Mouse (Mus musculus): ENCODE results near the gene Sacs. TPM values are rescaled to one million over a fixed set of nuclear protein-coding genes. Genes with fewer than 3 reads are reported as not detected.
"Not testable (repeated sequence)": the region's sequence is repeated elsewhere in the genome, so short reads cannot be mapped to it uniquely, and the experiment has no call there.

Gene Sacs
- polyA plus RNA-seq, 1 experiment from 2014 or later: 12.5 TPM

DNA sequence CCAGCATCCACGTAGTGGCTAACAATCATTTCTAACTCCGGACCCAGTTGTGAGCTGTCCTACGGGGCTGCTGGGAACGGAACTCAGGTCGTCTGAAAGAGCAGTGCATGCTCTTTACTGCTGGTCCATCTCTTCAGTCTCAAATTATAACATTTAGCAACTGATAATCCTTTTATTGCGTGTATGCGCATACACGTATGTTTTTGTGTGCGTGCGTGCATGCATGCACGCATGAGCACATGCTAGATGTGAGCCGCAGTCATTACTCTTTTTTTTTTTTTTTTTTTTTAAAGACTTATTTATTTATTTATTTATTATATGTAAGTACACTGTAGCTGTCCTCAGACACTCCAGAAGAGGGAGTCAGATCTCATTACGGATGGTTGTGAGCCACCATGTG, 12.2 kb downstream of the Sacs start:
- not testable (repeated sequence) for H3K27ac ChIP-seq (replicated peaks; ENCODE audit: low read depth, low read length); H3K27me3 ChIP-seq (ENCODE audit: control insufficient read depth, insufficient read depth, low read length); ATAC-seq (ENCODE audit: low FRiP score, low TSS enrichment); H3K9ac ChIP-seq (replicated peaks; ENCODE audit: low read length); H3K36me3 ChIP-seq (ENCODE audit: control insufficient read depth, insufficient read depth, low read length); DNase-seq; H3K4me1 ChIP-seq (ENCODE audit: control insufficient read depth, insufficient read depth, low read length); H3K4me2 ChIP-seq (ENCODE audit: low read length); H3K9me3 ChIP-seq (ENCODE audit: control insufficient read depth, low read length); H3K4me3 ChIP-seq (replicated peaks; ENCODE audit: low read depth, low read length)
- 95% methylated on average over 12 of the region's 13 CpGs for WGBS

GRCm38 (mm10) chr14:61154900-61155585, 16.8 kb downstream of the Sacs start:
- DNase-seq: no peak
- Histone ChIP-seq H3K9ac (replicated peaks; ENCODE audit: low read length) (no peak overlapping the region), H3K27ac (replicated peaks; ENCODE audit: low read depth, low read length) (no peak overlapping the region), H3K4me2 (ENCODE audit: low read length) (no peak overlapping the region), H3K4me1 (ENCODE audit: control insufficient read depth, insufficient read depth, low read length) (no peaks in the 10 kb centered on the region), H3K4me3 (replicated peaks; ENCODE audit: low read depth, low read length) (no peak overlapping the region), H3K36me3 (ENCODE audit: control insufficient read depth, insufficient read depth, low read length) (no peaks in the 10 kb centered on the region), H3K27me3 (ENCODE audit: control insufficient read depth, insufficient read depth, low read length) (no peaks in the 10 kb centered on the region), H3K9me3 (ENCODE audit: control insufficient read depth, low read length) (no peaks in the 10 kb centered on the region)
- 89% methylated on average over 6 of the region's 6 CpGs for WGBS
- ATAC-seq (ENCODE audit: low FRiP score, low TSS enrichment): no peak

GRCm38 (mm10) chr14:61155687-61156086, 17.4 kb downstream of the Sacs start:
- H3K27ac ChIP-seq (replicated peaks; ENCODE audit: low read depth, low read length): no peak overlapping the region
- no peak overlapping the region for H3K9ac ChIP-seq (replicated peaks; ENCODE audit: low read length)
- DNase-seq: no peak
- no peak for ATAC-seq (ENCODE audit: low FRiP score, low TSS enrichment)
- no peaks in the 10 kb centered on the region for H3K9me3 ChIP-seq (ENCODE audit: control insufficient read depth, low read length)
- H3K4me3 ChIP-seq (replicated peaks; ENCODE audit: low read depth, low read length): no peak overlapping the region
- H3K36me3 ChIP-seq (ENCODE audit: control insufficient read depth, insufficient read depth, low read length): no peaks in the 10 kb centered on the region
- H3K27me3 ChIP-seq (ENCODE audit: control insufficient read depth, insufficient read depth, low read length): no peaks in the 10 kb centered on the region
- no peaks in the 10 kb centered on the region for H3K4me1 ChIP-seq (ENCODE audit: control insufficient read depth, insufficient read depth, low read length)
- H3K4me2 ChIP-seq (ENCODE audit: low read length): no peak overlapping the region

GRCm38 (mm10) chr14:61157426-61157825, 19.2 kb downstream of the Sacs start:
- not testable (repeated sequence) for ATAC-seq (ENCODE audit: low FRiP score, low TSS enrichment); H3K9me3 ChIP-seq (ENCODE audit: control insufficient read depth, low read length); H3K27ac ChIP-seq (replicated peaks; ENCODE audit: low read depth, low read length); H3K4me3 ChIP-seq (replicated peaks; ENCODE audit: low read depth, low read length); H3K36me3 ChIP-seq (ENCODE audit: control insufficient read depth, insufficient read depth, low read length); H3K4me2 ChIP-seq (ENCODE audit: low read length); H3K4me1 ChIP-seq (ENCODE audit: control insufficient read depth, insufficient read depth, low read length); H3K27me3 ChIP-seq (ENCODE audit: control insufficient read depth, insufficient read depth, low read length); DNase-seq; H3K9ac ChIP-seq (replicated peaks; ENCODE audit: low read length)
- WGBS: 83% methylated on average over 4 of the region's 7 CpGs

- no peaks in the 10 kb centered on the region for H3K9me3 ChIP-seq (ENCODE audit: control insufficient read depth, low read length)
- H3K9ac ChIP-seq (replicated peaks; ENCODE audit: low read length): no peak overlapping the region
- 76% methylated on average over 1 of the region's 1 CpGs for WGBS
- no peak overlapping the region for H3K4me3 ChIP-seq (replicated peaks; ENCODE audit: low read depth, low read length)
- no peaks in the 10 kb centered on the region for H3K36me3 ChIP-seq (ENCODE audit: control insufficient read depth, insufficient read depth, low read length)
- no peaks in the 10 kb centered on the region for H3K4me1 ChIP-seq (ENCODE audit: control insufficient read depth, insufficient read depth, low read length)
- no peak overlapping the region for H3K4me2 ChIP-seq (ENCODE audit: low read length)
- no peak overlapping the region for H3K27ac ChIP-seq (replicated peaks; ENCODE audit: low read depth, low read length)
- DNase-seq: peak; percentile 29
- no peak for ATAC-seq (ENCODE audit: low FRiP score, low TSS enrichment)
- no peaks in the 10 kb centered on the region for H3K27me3 ChIP-seq (ENCODE audit: control insufficient read depth, insufficient read depth, low read length)
These were observed 22.7 kb downstream of the Sacs start for GRCm38 (mm10) chr14:61160920-61161319.

- H3K4me3 ChIP-seq (replicated peaks; ENCODE audit: low read depth, low read length): no peak overlapping the region
- H3K4me1 ChIP-seq (ENCODE audit: control insufficient read depth, insufficient read depth, low read length): no peaks in the 10 kb centered on the region
- H3K27ac ChIP-seq (replicated peaks; ENCODE audit: low read depth, low read length): no peak overlapping the region
- H3K27me3 ChIP-seq (ENCODE audit: control insufficient read depth, insufficient read depth, low read length): no peaks in the 10 kb centered on the region
- WGBS: 82% methylated on average over 10 of the region's 10 CpGs
- H3K4me2 ChIP-seq (ENCODE audit: low read length): no peak overlapping the region
- ATAC-seq (ENCODE audit: low FRiP score, low TSS enrichment): no peak
- no peak overlapping the region for H3K9ac ChIP-seq (replicated peaks; ENCODE audit: low read length)
- no peak for DNase-seq
- H3K36me3 ChIP-seq (ENCODE audit: control insufficient read depth, insufficient read depth, low read length): no peaks in the 10 kb centered on the region
- H3K9me3 ChIP-seq (ENCODE audit: control insufficient read depth, low read length): no peaks in the 10 kb centered on the region
These were observed 23.4 kb downstream of the Sacs start for GRCm38 (mm10) chr14:61161367-61162334.

DNA sequence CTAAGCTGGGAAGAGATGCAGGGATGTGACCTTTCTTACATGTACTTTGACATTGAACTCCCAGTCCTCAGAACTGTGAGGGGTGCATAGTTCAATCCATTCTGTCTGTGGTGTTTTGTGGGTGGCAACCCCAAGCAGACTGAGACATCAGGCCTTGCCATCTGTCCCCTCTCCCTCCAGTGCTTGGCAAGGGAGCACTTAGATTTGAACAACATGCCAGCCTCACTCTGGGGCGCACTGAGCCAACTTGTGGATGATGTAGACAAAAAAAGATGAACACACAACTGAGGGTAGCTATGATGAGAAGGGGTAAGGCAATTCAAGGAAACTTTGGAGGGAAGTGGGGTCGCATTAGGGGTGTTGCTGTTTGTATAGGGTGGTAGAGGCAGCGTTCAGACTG, 26.2 kb downstream of the Sacs start:
- H3K4me3 ChIP-seq (replicated peaks; ENCODE audit: low read depth, low read length): no peak overlapping the region
- no peak overlapping the region for H3K9ac ChIP-seq (replicated peaks; ENCODE audit: low read length)
- no peak overlapping the region for H3K27ac ChIP-seq (replicated peaks; ENCODE audit: low read depth, low read length)
- no peaks in the 10 kb centered on the region for H3K27me3 ChIP-seq (ENCODE audit: control insufficient read depth, insufficient read depth, low read length)
- no peak for DNase-seq
- H3K9me3 ChIP-seq (ENCODE audit: control insufficient read depth, low read length): no peaks in the 10 kb centered on the region
- ATAC-seq (ENCODE audit: low FRiP score, low TSS enrichment): no peak
- WGBS: 90% methylated on average over 3 of the region's 3 CpGs
- H3K4me2 ChIP-seq (ENCODE audit: low read length): no peak overlapping the region
- no peaks in the 10 kb centered on the region for H3K4me1 ChIP-seq (ENCODE audit: control insufficient read depth, insufficient read depth, low read length)
- no peaks in the 10 kb centered on the region for H3K36me3 ChIP-seq (ENCODE audit: control insufficient read depth, insufficient read depth, low read length)

- WGBS: 86% methylated on average over 9 of the region's 9 CpGs
- ATAC-seq (ENCODE audit: low FRiP score, low TSS enrichment) (no peak), DNase-seq (no peak)
- Histone ChIP-seq H3K4me2 (ENCODE audit: low read length) (no peak overlapping the region), H3K27ac (replicated peaks; ENCODE audit: low read depth, low read length) (no peak overlapping the region), H3K9me3 (ENCODE audit: control insufficient read depth, low read length) (no peaks in the 10 kb centered on the region), H3K4me1 (ENCODE audit: control insufficient read depth, insufficient read depth, low read length) (no peaks in the 10 kb centered on the region), H3K36me3 (ENCODE audit: control insufficient read depth, insufficient read depth, low read length) (no peaks in the 10 kb centered on the region), H3K27me3 (ENCODE audit: control insufficient read depth, insufficient read depth, low read length) (no peaks in the 10 kb centered on the region), H3K9ac (replicated peaks; ENCODE audit: low read length) (no peak overlapping the region), H3K4me3 (replicated peaks; ENCODE audit: low read depth, low read length) (no peak overlapping the region)
These were observed 27.7 kb downstream of the Sacs start for GRCm38 (mm10) chr14:61165929-61166328.
